Mouse (Mus musculus): ENCODE data around the gene Itgb2.
A peak's percentile ranks its signal among the peaks of the same experiment; 100 is the strongest.

Itgb2 gene

GRCm38 (mm10) chr10:77530140-77530539 lies at the start of gene Itgb2:
Gene Itgb2 (plus strand): TSS chr10:77530252.
- no peak for DNase-seq (ENCODE audit: low read depth, low spot score)

GRCm38 (mm10) chr10:77481814-77482213 lies 48.2 kb upstream of the Itgb2 start:
- no peak for DNase-seq (ENCODE audit: low read depth, low spot score)

DNA sequence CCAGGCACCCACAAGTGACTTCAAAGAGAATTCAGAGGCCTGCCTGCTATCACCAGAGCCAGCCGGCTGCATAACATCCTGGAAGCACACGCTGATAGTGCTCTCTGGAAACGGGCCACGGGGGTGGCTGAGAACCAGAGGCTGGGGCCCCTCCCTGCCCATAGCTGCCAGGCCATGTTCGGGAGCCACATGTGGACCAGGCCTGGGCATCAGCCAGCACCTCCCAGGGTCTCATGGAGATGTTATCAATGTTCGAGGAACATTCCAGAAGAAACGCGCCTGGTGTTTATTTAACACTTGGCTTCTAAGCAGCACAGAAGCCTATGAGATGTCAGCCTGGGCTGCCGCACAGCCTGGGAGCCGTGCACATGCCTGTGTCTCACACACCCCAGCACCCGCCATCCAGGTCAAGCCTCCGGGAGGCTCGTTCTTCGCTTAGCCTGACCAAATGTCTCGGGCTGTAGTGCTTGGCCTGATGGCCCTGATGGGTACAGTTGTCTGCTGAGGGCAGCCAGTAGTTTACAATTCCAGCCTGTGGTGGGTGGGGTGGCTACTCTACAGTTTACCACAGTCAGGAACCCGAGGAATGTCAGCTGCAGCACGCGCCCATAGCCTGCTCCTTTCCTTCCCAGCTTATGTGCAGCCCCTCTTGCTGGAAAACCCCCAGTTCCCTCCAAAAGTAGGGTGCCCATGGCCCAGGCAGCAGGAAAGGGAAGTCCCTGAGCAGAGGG lies 45.7 kb upstream of the Itgb2 start:
- peak; percentile 49 for DNase-seq (ENCODE audit: low read depth, low spot score)

GRCm38 (mm10) chr10:77485786-77486185 lies 44.3 kb upstream of the Itgb2 start:
- DNase-seq (ENCODE audit: low read depth, low spot score) = no peak

DNA sequence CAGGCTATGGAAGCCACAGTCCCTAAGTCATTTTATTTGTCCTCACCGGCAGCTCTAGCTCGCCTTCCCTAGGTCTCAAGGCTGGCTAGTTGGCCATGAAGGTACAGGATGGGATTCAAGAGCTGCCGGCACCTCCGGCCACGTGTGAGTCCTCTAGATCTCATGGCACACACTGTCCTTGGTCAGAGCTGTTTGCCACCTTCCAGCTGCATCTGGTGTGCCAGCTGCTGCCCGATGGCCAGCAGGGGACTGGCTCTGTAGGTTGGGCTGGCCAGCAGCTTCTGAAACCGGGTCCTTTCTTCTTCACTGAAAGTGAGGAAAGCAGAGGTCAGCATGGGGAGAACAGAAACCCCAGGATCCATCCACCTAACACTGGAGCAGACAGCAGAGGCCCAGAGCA lies 41.9 kb upstream of the Itgb2 start:
- DNase-seq (ENCODE audit: low read depth, low spot score) = no peak

GRCm38 (mm10) chr10:77491585-77491984 lies 38.5 kb upstream of the Itgb2 start:
- no peak for DNase-seq (ENCODE audit: low read depth, low spot score)

DNA sequence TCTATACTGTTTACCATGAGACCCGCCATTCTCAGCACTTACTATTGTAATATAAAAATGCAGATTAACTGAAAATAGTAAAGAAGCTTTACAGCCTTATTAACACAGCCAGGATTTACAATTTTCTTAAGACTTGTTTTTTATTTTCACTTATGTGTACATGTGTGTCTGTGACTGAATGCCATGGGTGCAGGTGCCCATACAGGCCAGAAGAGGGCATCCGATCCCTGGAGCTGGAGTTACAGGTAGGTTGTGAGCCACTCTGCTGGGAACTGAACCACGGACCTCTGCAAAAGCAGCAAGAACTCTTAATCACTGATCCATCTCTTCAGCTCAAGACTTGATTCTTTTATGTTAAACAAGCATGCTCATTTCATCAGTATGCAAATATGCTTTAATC lies 37.2 kb upstream of the Itgb2 start:
- DNase-seq (ENCODE audit: low read depth, low spot score) = peak; percentile 57

- DNase-seq (ENCODE audit: low read depth, low spot score) = no peak
These were observed 32.9 kb upstream of the Itgb2 start for GRCm38 (mm10) chr10:77497185-77497584.

DNA sequence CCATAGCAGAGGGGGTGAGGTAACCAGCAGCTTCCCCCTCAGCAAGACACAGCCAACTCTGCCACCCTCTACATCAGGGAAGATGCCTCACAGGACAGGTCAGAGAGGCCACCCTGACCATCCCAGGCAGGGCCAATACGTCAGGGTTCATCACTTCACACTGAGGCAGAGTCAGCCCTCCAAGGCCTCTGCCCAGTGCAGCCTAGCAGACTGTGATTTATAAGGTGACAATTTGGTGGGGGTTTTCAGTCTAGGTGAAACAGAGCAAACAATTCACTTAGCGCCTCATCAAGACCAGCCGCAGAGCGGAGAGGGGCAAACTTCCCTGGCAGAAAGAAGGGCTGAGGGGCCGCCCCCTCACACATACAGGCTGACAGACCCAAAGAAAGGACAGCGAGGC lies 31.8 kb upstream of the Itgb2 start:
- DNase-seq (ENCODE audit: low read depth, low spot score) = no peak

DNA sequence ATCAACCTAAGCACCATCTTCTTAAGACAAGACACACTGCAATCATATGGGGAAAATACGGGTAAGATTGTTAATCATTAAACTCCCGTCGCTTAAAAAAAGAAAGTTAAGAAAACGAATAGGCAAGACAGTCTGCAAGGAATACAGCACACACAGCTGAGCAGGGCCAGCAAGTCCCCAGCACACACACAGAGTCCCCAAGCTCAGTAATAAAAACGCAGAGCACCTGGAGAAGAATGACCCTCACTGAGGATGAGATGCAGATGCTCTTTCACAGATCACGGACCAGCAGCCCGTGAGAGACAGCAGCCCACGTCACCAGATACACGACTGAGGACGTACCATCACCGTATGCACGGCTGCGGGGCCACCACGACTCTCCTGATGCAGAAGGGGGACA lies 29.4 kb upstream of the Itgb2 start:
- no peak for DNase-seq (ENCODE audit: low read depth, low spot score)

DNA sequence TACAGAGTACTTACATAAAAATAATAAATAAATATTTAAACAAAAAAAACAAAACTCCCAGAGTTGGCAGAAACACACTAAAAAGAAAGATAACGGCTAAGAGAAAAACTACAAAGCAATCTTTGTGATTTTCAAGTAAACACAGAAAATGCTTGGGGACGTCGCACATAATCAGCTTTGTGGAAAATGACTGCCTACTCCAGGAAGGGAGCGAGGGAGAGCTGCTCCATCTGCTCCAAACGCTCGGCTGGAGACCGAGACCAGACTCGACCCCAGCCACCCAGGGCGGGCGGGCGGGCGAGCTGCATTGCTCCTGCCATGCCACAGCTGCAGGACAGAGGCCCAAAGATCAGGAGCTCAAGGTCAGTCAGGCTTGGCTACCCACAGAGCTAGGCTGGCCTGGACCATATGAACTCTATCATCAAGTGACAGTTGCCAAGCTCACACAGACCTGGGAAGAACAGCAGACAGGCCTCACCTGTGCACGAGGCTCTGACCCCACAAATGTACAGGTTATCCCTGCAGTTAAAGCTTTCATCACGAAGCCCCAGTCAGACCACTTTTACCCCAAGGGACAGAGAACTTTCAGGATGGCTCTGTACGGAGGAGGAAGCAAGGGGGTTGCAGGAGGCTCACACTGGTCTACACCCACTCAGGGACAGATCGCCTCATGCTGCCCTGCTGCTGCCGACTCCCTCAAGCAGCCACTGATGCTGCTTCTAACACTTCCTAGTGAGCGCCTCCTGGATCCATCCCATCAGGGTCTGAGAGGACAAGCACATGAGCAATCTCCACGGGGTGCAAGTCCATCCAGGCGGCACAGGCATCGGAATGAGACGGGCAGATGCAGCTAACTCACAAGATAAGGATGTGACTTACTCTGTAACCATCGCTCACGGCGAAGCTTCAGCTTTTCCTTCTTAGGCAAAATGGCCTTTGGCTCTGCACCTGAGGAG lies 26.8 kb upstream of the Itgb2 start:
- DNase-seq (ENCODE audit: low read depth, low spot score) = no peak

DNA sequence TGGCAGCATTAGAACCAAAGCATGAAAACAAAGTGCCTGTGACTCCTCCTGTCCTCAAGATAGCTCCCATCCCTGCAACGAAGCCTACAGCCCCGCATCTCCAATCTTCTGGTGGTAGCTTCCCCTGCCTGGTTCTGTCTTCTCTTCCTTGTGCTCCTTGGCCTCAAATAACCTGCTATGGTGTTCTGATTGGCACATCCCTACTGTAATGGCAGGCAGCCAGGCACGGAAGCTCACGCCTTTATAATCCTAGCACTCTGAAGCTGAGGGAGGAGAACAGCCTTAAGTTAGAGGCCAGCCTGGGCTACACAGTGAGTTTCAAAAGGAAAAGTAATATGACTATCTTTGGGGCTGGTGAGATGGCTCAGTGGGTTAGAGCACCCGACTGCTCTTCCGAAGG lies 25.9 kb upstream of the Itgb2 start:
- DNase-seq (ENCODE audit: low read depth, low spot score) = no peak

DNA sequence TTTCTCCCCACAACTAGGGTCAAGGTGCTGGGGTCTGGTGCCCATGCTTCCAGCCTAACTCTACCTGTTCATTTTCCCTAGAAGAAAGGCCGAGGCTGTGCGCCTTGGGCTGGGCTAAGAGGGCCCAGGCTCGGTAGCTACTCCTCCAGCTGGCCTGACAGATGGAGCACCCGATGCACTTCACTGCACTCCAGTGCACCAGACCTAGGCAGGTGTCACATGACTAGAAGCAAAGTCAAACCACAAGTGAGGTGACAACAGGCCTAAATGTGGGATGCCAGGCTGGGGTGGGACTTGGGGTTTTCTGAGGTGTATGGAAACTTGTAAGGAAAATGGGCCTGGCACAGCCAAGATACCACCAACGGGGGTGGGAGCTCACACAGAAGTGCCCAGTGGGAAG lies 23.5 kb upstream of the Itgb2 start:
- no peak for DNase-seq (ENCODE audit: low read depth, low spot score)

- no peak for DNase-seq (ENCODE audit: low read depth, low spot score)
These were observed 23.0 kb upstream of the Itgb2 start for GRCm38 (mm10) chr10:77506961-77507577.

GRCm38 (mm10) chr10:77507779-77508178 lies 22.3 kb upstream of the Itgb2 start:
- DNase-seq (ENCODE audit: low read depth, low spot score) = no peak

DNA sequence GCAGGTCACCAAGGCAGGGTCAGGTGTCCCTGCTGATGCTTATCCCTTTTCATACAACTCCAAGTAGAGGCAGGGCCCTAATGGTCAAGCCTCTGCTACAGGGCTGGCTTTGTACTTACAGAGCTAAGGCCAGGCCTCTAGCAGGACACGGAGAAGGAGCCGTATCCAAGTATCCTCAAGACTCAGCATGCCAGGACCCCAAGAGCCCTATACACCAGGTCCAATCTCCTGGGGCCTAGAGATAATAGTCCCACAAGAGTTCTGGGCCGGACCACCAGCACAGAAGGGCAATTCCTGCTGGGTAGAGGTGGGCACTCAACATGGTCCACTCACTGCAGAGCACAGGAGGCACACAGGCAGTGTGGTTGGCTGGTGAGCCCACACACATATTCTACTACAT lies 21.3 kb upstream of the Itgb2 start:
- DNase-seq (ENCODE audit: low read depth, low spot score) = no peak

DNA sequence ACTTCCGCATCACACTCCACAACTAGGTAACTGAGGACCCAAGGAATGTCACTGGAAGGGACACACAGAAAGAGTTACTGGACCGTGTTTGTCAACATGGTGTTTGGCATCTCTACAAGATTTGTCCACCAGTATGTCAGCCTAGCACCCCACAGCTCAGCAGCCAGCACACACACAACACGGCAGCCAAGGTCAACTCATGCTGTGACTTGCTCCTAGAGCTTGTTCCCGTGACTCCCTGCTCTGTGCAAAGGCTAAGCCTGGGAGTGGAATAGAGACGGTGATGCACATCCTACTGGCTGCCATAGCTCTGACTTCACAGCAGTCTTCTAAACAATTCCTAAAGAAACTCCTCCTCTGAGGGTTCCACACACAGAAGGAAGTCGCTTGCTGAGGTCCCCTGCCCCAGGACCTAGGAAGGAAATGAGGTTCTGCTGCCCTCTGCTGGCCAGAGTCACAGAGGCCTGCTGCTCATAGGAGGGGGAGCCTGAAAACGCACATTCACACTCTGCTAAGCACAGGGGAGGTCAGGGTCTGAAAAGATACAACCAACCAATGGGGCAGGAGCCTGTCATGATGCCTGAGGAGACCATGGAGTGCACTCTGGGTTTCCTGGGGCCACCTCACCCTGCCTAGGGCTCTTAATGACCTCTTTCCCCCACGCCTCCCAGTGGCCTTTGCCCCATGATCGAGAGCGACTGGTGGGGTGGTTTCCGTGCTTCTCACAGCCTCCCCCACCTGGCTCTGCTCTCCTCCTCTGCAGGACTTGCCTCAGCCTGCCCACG lies 20.5 kb upstream of the Itgb2 start:
- DNase-seq (ENCODE audit: low read depth, low spot score) = peak; percentile 90

DNA sequence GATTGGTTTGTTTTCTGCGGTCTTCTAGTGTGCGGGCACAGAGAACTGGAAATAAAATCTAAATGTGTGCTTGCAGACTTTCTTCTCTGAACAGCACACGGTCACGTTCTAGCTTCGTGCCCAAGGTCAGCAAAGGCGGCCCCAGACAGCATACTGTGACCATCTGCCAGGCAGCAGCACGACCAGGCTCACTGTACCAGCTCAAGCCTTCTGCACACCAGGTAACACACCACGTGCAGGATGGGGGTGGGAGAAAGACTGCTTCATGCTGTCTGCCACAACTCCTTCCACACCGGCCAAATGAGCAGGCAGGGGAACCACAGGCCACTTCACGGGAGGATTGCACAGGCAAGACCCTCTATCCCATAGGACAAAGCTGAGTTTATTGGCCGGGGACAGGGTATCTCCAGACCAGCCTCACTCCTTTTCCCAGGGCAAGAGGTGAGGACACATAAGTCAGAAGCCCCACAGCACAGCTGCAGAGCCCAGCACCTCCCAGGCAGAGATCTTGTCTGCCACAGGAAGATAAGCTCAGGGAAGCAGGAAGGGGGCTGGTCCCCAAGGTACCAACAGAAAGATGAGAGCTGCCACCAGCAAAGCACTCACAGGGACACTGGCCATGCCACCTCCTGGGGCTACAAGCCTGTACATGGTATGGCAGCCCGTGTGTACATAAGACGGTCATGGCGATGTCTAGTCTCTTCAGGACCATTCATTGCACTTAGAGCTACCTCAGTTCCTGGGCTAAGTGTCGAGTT lies 19.6 kb upstream of the Itgb2 start:
- no peak for DNase-seq (ENCODE audit: low read depth, low spot score)

GRCm38 (mm10) chr10:77515385-77516348 lies 14.4 kb upstream of the Itgb2 start, which contains the start of gene Fam207a:
Gene Fam207a (minus strand): TSS chr10:77515785.
- peak; percentile 97 for DNase-seq (ENCODE audit: low read depth, low spot score)
